Mouse (Mus musculus) kidney, adult 2 months (tissue): ENCODE data around the gene Ikzf1. TPM values are rescaled to one million over a fixed set of nuclear protein-coding genes. Genes with fewer than 3 reads are reported as not detected.

Experiments used
- DNase-seq: peaks from one replicate; pipeline ENCODE4 v3.0.0; 2021
- H3K27ac ChIP-seq: fragments of 200-500 bp; 2 replicates; pipeline ENCODE4 v1.5.1; 2012; ENCODE audit warnings: low read depth, low read length, control low read depth, inconsistent platforms; ENCODE audit not compliant: insufficient read depth
- H3K27me3 ChIP-seq: fragments of 200-500 bp; replicated peaks from 2 replicates; pipeline ENCODE4 v1.6.1; 2012; ENCODE audit warnings: mild to moderate bottlenecking, moderate library complexity, low read length, inconsistent platforms; ENCODE audit not compliant: control insufficient read depth, insufficient read depth
- H3K36me3 ChIP-seq: fragments of 200-500 bp; 2 replicates; pipeline ENCODE4 v1.6.1; 2012; ENCODE audit warnings: mild to moderate bottlenecking, moderate library complexity, low read length, inconsistent platforms; ENCODE audit not compliant: control insufficient read depth, insufficient read depth
- H3K4me1 ChIP-seq: fragments of 200-500 bp; 2 replicates; pipeline ENCODE4 v1.6.1; 2011; ENCODE audit warnings: low read length; ENCODE audit not compliant: control insufficient read depth, insufficient read depth
- H3K4me3 ChIP-seq: fragments of 200-500 bp; 2 replicates; pipeline ENCODE4 v1.5.1; 2011; ENCODE audit warnings: mild to moderate bottlenecking, low read depth, low read length, control low read depth; ENCODE audit not compliant: insufficient read depth
- CTCF ChIP-seq: fragments of 200-500 bp; conservative IDR thresholded peaks from 2 replicates; pipeline ENCODE4 v1.5.1; 2011; ENCODE audit warnings: low read depth, mild to moderate bottlenecking, control low read depth, low read length, moderate library complexity, mixed read lengths; ENCODE audit not compliant: insufficient read depth, insufficient read length
- POLR2A ChIP-seq: fragments of 200-500 bp; IDR thresholded peaks from one replicate; pipeline ENCODE4 v1.6.1; 2011; ENCODE audit warnings: low read depth, low read length, control low read depth
- WGBS: fragments of 180-500 bp; shearing (Covaris S2); methylation state at CpG from one replicate; pipeline ENCODE4 v1.1.7; 2018; 5-methylcytosine and 5-hydroxymethylcytosine counted together
- polyA plus RNA-seq: library from polyadenylated mRNA; depleted of rRNA; stranded (reverse); fragments of >200 nt; gene quantifications from 2 replicates; pipeline ENCODE4 v1.2.3, GENCODE M21; 2012

Gene Ikzf1
- polyA plus RNA-seq, 1 experiment = 12.8 TPM

DNA sequence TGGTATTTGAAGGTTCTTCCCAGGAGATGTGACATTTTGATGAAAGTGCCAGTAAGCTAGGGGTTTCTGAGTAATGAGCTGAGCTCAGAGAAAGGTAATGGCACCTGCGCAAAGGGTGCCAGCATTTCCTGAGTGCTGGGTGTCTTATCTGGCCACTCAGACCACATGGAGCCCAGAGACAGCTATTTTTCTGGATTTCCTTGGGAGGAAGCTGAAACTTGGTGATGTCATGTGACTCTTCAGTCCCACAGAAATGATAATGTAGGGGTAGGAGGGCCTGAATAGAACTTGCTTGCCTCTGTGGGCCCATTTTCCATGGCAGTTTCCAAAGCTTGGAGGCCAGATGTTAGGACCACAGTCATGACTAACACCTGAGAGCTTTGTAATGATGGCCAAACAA, 46.9 kb downstream of the Ikzf1 start:
- no peaks in the 10 kb centered on the region for H3K27me3 ChIP-seq
- 97% methylated on average over 1 of the region's 1 CpGs for WGBS
- H3K36me3 ChIP-seq = no peaks in the 10 kb centered on the region
- no peak overlapping the region for H3K4me3 ChIP-seq
- H3K4me1 ChIP-seq = no peaks in the 10 kb centered on the region
- no peak for DNase-seq
- TF ChIP-seq POLR2A (no peak), CTCF (no peak)
- H3K27ac ChIP-seq = no peak overlapping the region

DNA sequence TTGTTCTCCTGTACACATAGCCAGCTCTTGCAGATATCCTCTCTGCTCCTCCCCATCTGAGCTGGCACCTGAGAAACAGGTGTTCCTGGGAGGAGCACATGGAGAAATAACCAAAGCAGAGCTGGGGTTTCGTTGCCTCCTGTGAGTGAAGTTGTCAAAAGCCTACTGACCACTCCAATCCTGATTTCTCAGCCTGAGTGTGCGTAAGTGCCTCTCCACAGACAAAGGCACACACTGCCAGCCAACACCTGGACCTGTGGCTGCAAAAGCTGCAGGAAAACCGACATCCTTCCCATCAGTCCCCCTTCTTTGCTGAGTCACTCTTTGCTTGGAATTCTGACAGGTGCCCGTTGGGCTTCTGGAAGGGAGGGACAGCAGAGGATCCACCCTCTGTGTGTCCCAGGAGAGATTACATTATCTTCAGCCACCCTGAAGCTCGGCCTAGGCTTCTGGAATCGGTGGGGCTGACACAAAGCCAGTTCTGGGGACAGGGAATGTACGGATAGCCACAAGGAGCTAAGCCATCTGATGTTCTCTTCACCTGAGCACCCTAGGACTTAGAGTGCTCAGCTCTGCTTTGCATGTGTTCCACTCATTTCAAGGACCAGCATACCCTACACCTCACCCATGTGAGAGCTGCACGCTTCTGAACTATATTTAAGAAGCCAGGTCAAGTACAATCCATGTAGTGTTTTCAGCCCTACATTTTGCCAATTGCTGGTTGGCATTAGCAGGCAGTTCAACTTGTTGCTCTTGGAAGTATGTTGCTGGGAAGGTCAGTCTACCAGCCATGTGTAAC, 48.4 kb downstream of the Ikzf1 start:
- H3K27me3 ChIP-seq = no peaks in the 10 kb centered on the region
- no peaks in the 10 kb centered on the region for H3K4me1 ChIP-seq
- 71% methylated on average over 8 of the region's 8 CpGs for WGBS
- no peak overlapping the region for H3K27ac ChIP-seq
- H3K36me3 ChIP-seq = no peaks in the 10 kb centered on the region
- DNase-seq = no peak
- no peak overlapping the region for H3K4me3 ChIP-seq
- TF ChIP-seq CTCF (no peak), POLR2A (no peak)

DNA sequence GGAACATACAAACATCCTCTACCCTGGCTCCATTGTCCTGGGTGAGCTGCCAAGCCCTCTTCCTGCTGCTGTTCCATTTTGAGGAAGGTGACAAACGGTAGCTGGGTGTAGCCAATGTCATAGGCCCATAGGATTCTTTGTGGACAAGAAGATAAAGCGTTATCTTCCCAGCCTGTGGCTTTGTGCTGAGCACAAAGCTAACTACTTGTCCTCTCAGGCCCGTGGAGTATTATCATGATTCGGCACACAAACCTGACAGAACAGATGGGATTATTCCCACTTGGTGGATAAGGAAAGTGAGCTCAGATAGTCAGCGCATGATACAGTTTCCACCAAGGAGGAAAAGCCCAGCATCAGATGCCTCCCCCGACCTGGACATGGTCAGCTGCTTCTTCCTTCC, 50.4 kb downstream of the Ikzf1 start:
- Histone ChIP-seq H3K4me1 (no peaks in the 10 kb centered on the region), H3K27ac (no peak overlapping the region), H3K36me3 (no peaks in the 10 kb centered on the region), H3K27me3 (no peaks in the 10 kb centered on the region), H3K4me3 (no peak overlapping the region)
- DNase-seq = no peak
- WGBS = 82% methylated on average over 6 of the region's 6 CpGs
- TF ChIP-seq POLR2A (no peak), CTCF (no peak)

DNA sequence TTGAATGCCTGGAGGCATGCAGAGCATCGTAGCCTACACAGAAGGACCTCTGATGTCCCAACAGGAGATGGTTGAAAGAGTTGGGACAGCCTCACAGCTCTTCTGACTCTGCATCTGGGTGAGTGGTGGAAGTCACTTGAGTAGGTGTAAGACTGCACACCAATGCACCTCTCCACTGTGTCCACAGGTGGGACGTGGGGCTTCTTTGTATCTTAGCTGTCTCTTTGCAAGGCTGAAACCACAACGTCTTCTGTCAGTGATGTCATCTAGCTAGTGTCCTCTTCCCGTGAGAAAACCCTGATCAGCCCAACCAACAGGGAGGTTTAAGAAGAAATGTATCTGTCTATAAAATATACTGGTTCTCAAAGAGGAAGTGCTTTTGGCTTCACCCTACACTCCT, 52.1 kb downstream of the Ikzf1 start:
- H3K4me1 ChIP-seq = no peaks in the 10 kb centered on the region
- no peak overlapping the region for H3K4me3 ChIP-seq
- TF ChIP-seq POLR2A (no peak), CTCF (no peak)
- 87% methylated on average over 4 of the region's 4 CpGs for WGBS
- no peak overlapping the region for H3K27ac ChIP-seq
- H3K36me3 ChIP-seq = no peaks in the 10 kb centered on the region
- DNase-seq = no peak
- no peaks in the 10 kb centered on the region for H3K27me3 ChIP-seq

DNA sequence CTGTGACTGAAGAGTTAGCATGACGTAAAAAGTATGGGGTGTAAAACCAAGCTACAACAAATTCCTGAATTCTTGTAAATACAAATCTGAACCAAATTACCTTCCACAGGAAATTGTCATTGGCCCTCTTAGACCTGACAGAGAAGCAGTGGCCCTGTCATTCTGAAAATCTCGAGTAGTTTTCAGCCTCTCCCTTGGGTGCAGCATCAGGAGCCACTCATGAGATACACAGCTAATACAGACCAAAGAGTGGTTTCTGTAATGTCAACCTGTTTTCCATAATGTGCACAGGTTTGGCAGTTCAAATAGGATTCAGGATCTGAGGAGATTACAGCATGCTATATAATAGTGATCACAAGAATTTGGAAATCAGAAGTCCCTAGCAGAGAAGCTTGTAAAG, 52.8 kb downstream of the Ikzf1 start:
- no peaks in the 10 kb centered on the region for H3K4me1 ChIP-seq
- WGBS = 53% methylated on average over 2 of the region's 2 CpGs
- no peak for DNase-seq

DNA sequence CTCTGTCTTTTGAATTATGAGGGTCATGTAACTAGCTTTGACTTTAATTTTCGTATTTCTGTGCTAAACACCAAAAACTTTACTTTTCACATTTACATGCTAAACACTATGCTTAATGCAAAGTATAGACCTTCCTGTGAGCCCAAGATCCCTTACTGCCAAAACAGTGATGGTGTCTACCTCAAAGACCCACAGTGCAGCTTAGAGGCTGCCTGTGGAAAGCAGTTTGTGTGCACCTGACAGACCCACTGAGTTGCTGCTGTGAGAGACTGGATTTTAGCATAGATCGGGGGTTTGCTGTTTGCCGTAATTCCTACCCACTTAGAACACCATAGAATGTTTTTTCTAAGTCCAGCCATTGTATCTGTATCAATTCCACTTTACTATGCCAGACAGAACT, 54.3 kb downstream of the Ikzf1 start:
- no peaks in the 10 kb centered on the region for H3K4me1 ChIP-seq
- 85% methylated on average over 3 of the region's 3 CpGs for WGBS
- TF ChIP-seq POLR2A (no peak), CTCF (no peak)

More for the DNA sequence above, 52.8 kb downstream of the Ikzf1 start:
- no peak overlapping the region for H3K27ac ChIP-seq
- H3K4me3 ChIP-seq = no peak overlapping the region
- H3K27me3 ChIP-seq = no peaks in the 10 kb centered on the region
- no peaks in the 10 kb centered on the region for H3K36me3 ChIP-seq
- no peak for TF ChIP-seq POLR2A
- no peak for TF ChIP-seq CTCF

DNA sequence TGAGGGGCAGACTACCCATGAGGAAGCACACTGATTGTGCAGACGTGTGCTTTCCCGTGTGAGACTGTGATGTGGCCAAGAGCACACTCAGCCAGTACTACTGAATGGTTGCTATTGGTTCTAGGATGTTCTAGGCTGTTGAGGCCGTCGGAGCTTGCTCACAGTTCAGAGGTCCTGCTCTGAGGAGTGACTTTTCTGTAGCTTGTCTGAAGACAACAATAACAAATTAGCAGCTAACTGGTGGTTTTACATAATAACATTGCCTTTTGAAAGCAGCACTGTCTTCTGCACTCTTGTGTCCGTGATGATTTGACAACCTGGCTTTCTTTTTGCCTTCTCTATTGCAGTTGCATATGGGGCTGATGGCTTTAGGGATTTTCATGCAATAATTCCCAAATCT, 55.8 kb downstream of the Ikzf1 start:
- H3K4me1 ChIP-seq = no peaks in the 10 kb centered on the region
- H3K4me3 ChIP-seq = no peak overlapping the region
- no peaks in the 10 kb centered on the region for H3K36me3 ChIP-seq
- 73% methylated on average over 5 of the region's 5 CpGs for WGBS
- no peak overlapping the region for H3K27ac ChIP-seq
- DNase-seq = no peak
- TF ChIP-seq POLR2A = no peak
- TF ChIP-seq CTCF = no peak
- H3K27me3 ChIP-seq = no peaks in the 10 kb centered on the region

More for the DNA sequence above, 54.3 kb downstream of the Ikzf1 start:
- no peak for DNase-seq
- Histone ChIP-seq H3K27ac (no peak overlapping the region), H3K27me3 (no peaks in the 10 kb centered on the region), H3K36me3 (no peaks in the 10 kb centered on the region), H3K4me3 (no peak overlapping the region)
